Mouse (Mus musculus): ENCODE results near the gene Olfr339. TPM values are rescaled to one million over a fixed set of nuclear protein-coding genes. Genes with fewer than 3 reads are reported as not detected.
"Not testable (repeated sequence)": the region's sequence is repeated elsewhere in the genome, so short reads cannot be mapped to it uniquely, and the experiment has no call there.

Olfr339 gene
- not detected in 2 replicates for polyA plus RNA-seq (2014; fragmentation: Nextera tagmentation; extraction: Ambion mirVana)

DNA sequence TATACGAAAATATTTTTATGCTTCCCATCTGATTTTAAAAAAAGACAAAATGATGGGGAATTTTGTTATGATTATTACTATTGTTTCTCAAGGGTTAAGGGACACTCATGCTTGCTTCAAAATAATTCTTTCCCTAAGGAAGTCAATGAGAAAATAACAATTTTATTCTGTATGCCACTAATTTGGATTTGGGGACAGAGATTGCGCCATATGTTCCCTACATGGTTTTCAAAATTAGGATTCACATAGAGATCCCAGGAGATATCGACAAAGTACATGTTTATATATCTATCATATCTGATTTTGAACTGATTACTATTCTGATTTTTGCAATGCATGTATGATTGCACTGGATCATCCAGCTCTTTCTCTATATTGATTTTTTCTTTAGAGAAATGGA lies at the start of gene Olfr339:
Olfr339 (plus strand) TSS at position 301 of the 400 bp plus-strand sequence.
- ATAC-seq (replicated peaks; ENCODE audit: insufficient number of reproducible peaks, low FRiP score, low TSS enrichment, low read depth) (no peak), DNase-seq (ENCODE audit: low spot score) (no peak)
- Histone ChIP-seq H3K4me3 (ENCODE audit: low read depth, low read length) (no peak within 1 kb of the TSS), H3K27me3 (ENCODE audit: control insufficient read depth, insufficient read depth, low read length) (no peaks in the 10 kb centered on the region), H3K4me1 (ENCODE audit: control insufficient read depth, insufficient read depth, low read length) (no peaks in the 10 kb centered on the region), H3K9me3 (replicated peaks; ENCODE audit: control insufficient read depth, low read length) (no peaks in the 10 kb centered on the region), H3K9ac (replicated peaks; ENCODE audit: low read length) (no peak within 1 kb of the TSS), H3K36me3 (replicated peaks; ENCODE audit: control insufficient read depth, insufficient read depth, low read depth, low read length) (no peaks in the 10 kb centered on the region), H3K4me2 (ENCODE audit: low read depth, low read length) (no peak within 1 kb of the TSS), H3K27ac (replicated peaks; ENCODE audit: low read depth, low read length) (no peak within 1 kb of the TSS)
- WGBS, result 85% methylated on average over 3 of the region's 3 CpGs

DNA sequence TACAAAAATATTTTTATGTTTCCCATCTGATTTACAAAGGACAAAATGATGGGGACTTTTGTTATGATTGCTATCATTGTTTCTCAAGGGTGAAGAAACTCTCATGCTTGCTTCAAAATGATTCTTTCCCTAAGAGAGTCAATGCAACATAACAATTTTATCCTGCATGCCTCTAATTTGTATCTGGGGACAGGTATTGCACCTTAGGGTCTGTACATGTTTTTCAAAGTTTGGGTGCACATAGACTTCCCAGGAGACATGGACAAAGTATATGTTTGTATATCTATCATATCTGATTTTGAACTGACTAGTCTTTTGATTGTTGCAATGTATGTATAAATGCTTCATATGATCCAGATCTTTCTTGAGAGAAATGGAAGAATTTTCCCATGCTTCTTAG lies 45.5 kb upstream of the Olfr339 start, which contains the start of gene Olfr338:
Olfr338 (plus strand) TSS at position 301 of the 400 bp plus-strand sequence.
- no peak within 1 kb of the TSS for H3K9ac ChIP-seq (replicated peaks; ENCODE audit: low read length)
- H3K4me3 ChIP-seq (ENCODE audit: low read depth, low read length), result no peak within 1 kb of the TSS
- H3K9me3 ChIP-seq (replicated peaks; ENCODE audit: control insufficient read depth, low read length), result no peaks in the 10 kb centered on the region
- no peak within 1 kb of the TSS for H3K4me2 ChIP-seq (ENCODE audit: low read depth, low read length)
- H3K27me3 ChIP-seq (ENCODE audit: control insufficient read depth, insufficient read depth, low read length), result no peaks in the 10 kb centered on the region
- DNase-seq (ENCODE audit: low spot score) (no peak), ATAC-seq (replicated peaks; ENCODE audit: insufficient number of reproducible peaks, low FRiP score, low TSS enrichment, low read depth) (no peak)
- H3K27ac ChIP-seq (replicated peaks; ENCODE audit: low read depth, low read length), result no peak within 1 kb of the TSS
- no peaks in the 10 kb centered on the region for H3K36me3 ChIP-seq (replicated peaks; ENCODE audit: control insufficient read depth, insufficient read depth, low read depth, low read length)
- H3K4me1 ChIP-seq (ENCODE audit: control insufficient read depth, insufficient read depth, low read length), result no peaks in the 10 kb centered on the region

DNA sequence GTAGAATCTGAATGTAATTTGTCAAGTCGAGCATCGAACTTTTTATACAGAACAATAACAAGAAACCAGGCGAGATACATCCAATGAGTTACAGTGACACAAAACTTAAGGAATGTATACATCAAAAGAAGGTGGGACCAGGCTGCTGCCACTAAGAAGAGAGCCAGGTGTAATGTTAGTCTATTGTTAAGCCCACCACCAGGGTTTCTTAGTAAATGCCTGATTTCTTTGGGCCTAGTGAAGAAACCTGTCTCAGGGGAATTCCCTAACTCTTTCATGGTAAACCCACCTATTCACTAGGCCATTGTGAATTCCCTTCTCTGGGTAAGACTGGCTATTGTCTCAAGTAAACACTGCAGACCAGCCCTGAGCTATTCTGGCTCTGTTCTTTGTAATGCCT lies 3.6 kb upstream of the Olfr339 start:
- H3K27ac ChIP-seq (replicated peaks; ENCODE audit: low read depth, low read length); H3K27me3 ChIP-seq (ENCODE audit: control insufficient read depth, insufficient read depth, low read length); H3K9ac ChIP-seq (replicated peaks; ENCODE audit: low read length); H3K4me2 ChIP-seq (ENCODE audit: low read depth, low read length); H3K36me3 ChIP-seq (replicated peaks; ENCODE audit: control insufficient read depth, insufficient read depth, low read depth, low read length); H3K9me3 ChIP-seq (replicated peaks; ENCODE audit: control insufficient read depth, low read length); ATAC-seq (replicated peaks; ENCODE audit: insufficient number of reproducible peaks, low FRiP score, low TSS enrichment, low read depth); H3K4me1 ChIP-seq (ENCODE audit: control insufficient read depth, insufficient read depth, low read length); DNase-seq (ENCODE audit: low spot score); H3K4me3 ChIP-seq (ENCODE audit: low read depth, low read length): not testable (repeated sequence)
- WGBS, result 87% methylated on average over 3 of the region's 3 CpGs

DNA sequence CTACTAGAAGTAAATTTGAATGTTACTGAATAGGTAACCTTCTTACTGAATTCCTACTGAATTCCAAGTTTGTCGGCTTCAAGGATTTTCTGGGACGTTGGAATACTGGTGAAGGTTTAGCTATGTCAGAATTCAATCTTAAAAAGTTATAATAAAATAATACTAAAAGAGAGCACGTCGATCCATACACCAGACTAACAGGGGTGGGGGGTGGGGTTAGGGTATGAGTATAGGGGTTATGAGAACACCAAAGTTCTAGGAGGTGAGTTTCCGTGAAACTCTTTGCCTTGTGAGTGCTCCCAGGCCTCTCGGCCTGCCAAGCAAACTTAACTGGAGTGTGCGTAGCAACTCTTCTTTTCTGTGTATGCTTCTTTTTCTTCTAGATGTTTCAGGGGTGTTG lies 3.2 kb upstream of the Olfr339 start:
- not testable (repeated sequence) for DNase-seq (ENCODE audit: low spot score); ATAC-seq (replicated peaks; ENCODE audit: insufficient number of reproducible peaks, low FRiP score, low TSS enrichment, low read depth); H3K36me3 ChIP-seq (replicated peaks; ENCODE audit: control insufficient read depth, insufficient read depth, low read depth, low read length); H3K4me3 ChIP-seq (ENCODE audit: low read depth, low read length); H3K9me3 ChIP-seq (replicated peaks; ENCODE audit: control insufficient read depth, low read length); H3K27me3 ChIP-seq (ENCODE audit: control insufficient read depth, insufficient read depth, low read length); H3K4me2 ChIP-seq (ENCODE audit: low read depth, low read length); H3K9ac ChIP-seq (replicated peaks; ENCODE audit: low read length); H3K4me1 ChIP-seq (ENCODE audit: control insufficient read depth, insufficient read depth, low read length); H3K27ac ChIP-seq (replicated peaks; ENCODE audit: low read depth, low read length)
- 84% methylated on average over 7 of the region's 7 CpGs for WGBS

DNA sequence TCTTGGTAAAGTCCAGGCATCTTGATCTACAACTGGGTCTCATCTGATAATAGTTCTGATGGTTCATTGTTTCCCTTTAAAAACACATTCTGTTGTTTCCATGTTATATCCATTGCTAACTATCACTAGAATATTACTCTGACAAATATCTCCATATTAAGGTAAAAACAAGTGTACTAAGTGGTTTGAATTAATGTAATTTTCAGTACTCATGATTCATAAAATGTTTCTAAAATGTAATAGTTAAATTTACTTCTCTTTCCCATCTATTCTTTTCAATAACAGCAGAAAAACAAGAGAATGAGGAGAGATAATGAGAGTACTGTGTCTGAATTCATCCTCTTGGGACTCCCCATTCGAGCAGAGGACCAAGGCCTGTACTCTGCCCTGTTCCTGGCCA lies 33.5 kb downstream of the Olfr339 start, which contains the start of gene Olfr340:
Olfr340 (plus strand) TSS at position 301 of the 400 bp plus-strand sequence.
- 50% methylated on average over 1 of the region's 1 CpGs for WGBS
- no peak for ATAC-seq (replicated peaks; ENCODE audit: insufficient number of reproducible peaks, low FRiP score, low TSS enrichment, low read depth)
- Histone ChIP-seq H3K9ac (replicated peaks; ENCODE audit: low read length) (no peak within 1 kb of the TSS), H3K9me3 (replicated peaks; ENCODE audit: control insufficient read depth, low read length) (no peaks in the 10 kb centered on the region), H3K27me3 (ENCODE audit: control insufficient read depth, insufficient read depth, low read length) (no peaks in the 10 kb centered on the region), H3K4me1 (ENCODE audit: control insufficient read depth, insufficient read depth, low read length) (no peaks in the 10 kb centered on the region), H3K27ac (replicated peaks; ENCODE audit: low read depth, low read length) (no peak within 1 kb of the TSS), H3K4me3 (ENCODE audit: low read depth, low read length) (no peak within 1 kb of the TSS), H3K36me3 (replicated peaks; ENCODE audit: control insufficient read depth, insufficient read depth, low read depth, low read length) (no peaks in the 10 kb centered on the region), H3K4me2 (ENCODE audit: low read depth, low read length) (no peak within 1 kb of the TSS)
- DNase-seq (ENCODE audit: low spot score), result no peak

DNA sequence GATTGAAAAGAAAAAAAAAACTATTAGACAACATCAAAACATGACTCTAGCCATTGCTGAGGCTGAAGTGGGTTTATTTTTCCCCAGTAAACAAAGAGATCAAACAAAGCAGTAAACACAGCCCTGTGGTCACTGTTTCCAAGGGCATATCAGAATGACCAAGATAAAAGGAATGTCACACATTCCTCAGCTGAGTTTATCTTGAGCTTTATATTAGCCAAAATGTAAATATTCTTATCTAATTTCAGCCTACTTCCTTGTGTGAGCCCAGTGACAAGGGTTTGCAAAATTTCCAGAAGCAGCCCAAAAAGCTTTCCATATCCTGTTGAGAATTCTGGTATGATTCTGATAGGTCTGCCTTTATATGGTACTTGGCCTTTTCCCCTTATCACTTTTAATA lies 54.9 kb downstream of the Olfr339 start:
- H3K27ac ChIP-seq (replicated peaks; ENCODE audit: low read depth, low read length), result no peak overlapping the region
- no peaks in the 10 kb centered on the region for H3K4me1 ChIP-seq (ENCODE audit: control insufficient read depth, insufficient read depth, low read length)
- no peaks in the 10 kb centered on the region for H3K36me3 ChIP-seq (replicated peaks; ENCODE audit: control insufficient read depth, insufficient read depth, low read depth, low read length)
- no peak for DNase-seq (ENCODE audit: low spot score)
- no peak overlapping the region for H3K4me3 ChIP-seq (ENCODE audit: low read depth, low read length)
- H3K9me3 ChIP-seq (replicated peaks; ENCODE audit: control insufficient read depth, low read length), result no peaks in the 10 kb centered on the region; the same call in none of the 2 replicates
- H3K27me3 ChIP-seq (ENCODE audit: control insufficient read depth, insufficient read depth, low read length), result no peaks in the 10 kb centered on the region
- no peak for ATAC-seq (replicated peaks; ENCODE audit: insufficient number of reproducible peaks, low FRiP score, low TSS enrichment, low read depth)
- no peak overlapping the region for H3K4me2 ChIP-seq (ENCODE audit: low read depth, low read length)
- no peak overlapping the region for H3K9ac ChIP-seq (replicated peaks; ENCODE audit: low read length)

Other genes with a start within 250 kb of the Olfr339 start
- 5.7 and 6.5 TPM in 2 replicates for gene Ptgs1, start 188.5 kb upstream of the Olfr339 start, polyA plus RNA-seq (2014; fragmentation: Nextera tagmentation; extraction: Ambion mirVana)
- gene Olfr338, start 45.4 kb upstream of the Olfr339 start, polyA plus RNA-seq (2014; fragmentation: Nextera tagmentation; extraction: Ambion mirVana), result not detected in 2 replicates
- gene Olfr340, start 33.6 kb downstream of the Olfr339 start, polyA plus RNA-seq (2014; fragmentation: Nextera tagmentation; extraction: Ambion mirVana), result not detected in 2 replicates
- not detected in 2 replicates for gene Olfr341, start 63.5 kb downstream of the Olfr339 start, polyA plus RNA-seq (2014; fragmentation: Nextera tagmentation; extraction: Ambion mirVana)
- not detected in 2 replicates for gene Olfr342, start 106.1 kb downstream of the Olfr339 start, polyA plus RNA-seq (2014; fragmentation: Nextera tagmentation; extraction: Ambion mirVana)
- gene Olfr344, start 147.7 kb downstream of the Olfr339 start, polyA plus RNA-seq (2014; fragmentation: Nextera tagmentation; extraction: Ambion mirVana), result not detected in 2 replicates
- not detected in 2 replicates for gene Olfr345, start 221.1 kb downstream of the Olfr339 start, polyA plus RNA-seq (2014; fragmentation: Nextera tagmentation; extraction: Ambion mirVana)